Mouse (Mus musculus) kidney, adult 2 months (tissue): ENCODE measurements around the gene Lrrc4. TPM values are rescaled to one million over a fixed set of nuclear protein-coding genes. Genes with fewer than 3 reads are reported as not detected.

ENCODE experiments used
- DNase-seq: peaks from one replicate; pipeline ENCODE4 v3.0.0; 2021
- H3K27ac ChIP-seq: fragments of 200-500 bp; 2 replicates; pipeline ENCODE4 v1.5.1; 2012; ENCODE audit warnings: low read depth, low read length, control low read depth, inconsistent platforms; ENCODE audit not compliant: insufficient read depth
- H3K27me3 ChIP-seq: fragments of 200-500 bp; replicated peaks from 2 replicates; pipeline ENCODE4 v1.6.1; 2012; ENCODE audit warnings: mild to moderate bottlenecking, moderate library complexity, low read length, inconsistent platforms; ENCODE audit not compliant: control insufficient read depth, insufficient read depth
- H3K36me3 ChIP-seq: fragments of 200-500 bp; 2 replicates; pipeline ENCODE4 v1.6.1; 2012; ENCODE audit warnings: mild to moderate bottlenecking, moderate library complexity, low read length, inconsistent platforms; ENCODE audit not compliant: control insufficient read depth, insufficient read depth
- H3K4me1 ChIP-seq: fragments of 200-500 bp; 2 replicates; pipeline ENCODE4 v1.6.1; 2011; ENCODE audit warnings: low read length; ENCODE audit not compliant: control insufficient read depth, insufficient read depth
- H3K4me3 ChIP-seq: fragments of 200-500 bp; 2 replicates; pipeline ENCODE4 v1.5.1; 2011; ENCODE audit warnings: mild to moderate bottlenecking, low read depth, low read length, control low read depth; ENCODE audit not compliant: insufficient read depth
- CTCF ChIP-seq: fragments of 200-500 bp; conservative IDR thresholded peaks from 2 replicates; pipeline ENCODE4 v1.5.1; 2011; ENCODE audit warnings: low read depth, mild to moderate bottlenecking, control low read depth, low read length, moderate library complexity, mixed read lengths; ENCODE audit not compliant: insufficient read depth, insufficient read length
- POLR2A ChIP-seq: fragments of 200-500 bp; IDR thresholded peaks from one replicate; pipeline ENCODE4 v1.6.1; 2011; ENCODE audit warnings: low read depth, low read length, control low read depth
- WGBS: fragments of 180-500 bp; shearing (Covaris S2); methylation state at CpG from one replicate; pipeline ENCODE4 v1.1.7; 2018; 5-methylcytosine and 5-hydroxymethylcytosine counted together
- polyA plus RNA-seq: library from polyadenylated mRNA; depleted of rRNA; stranded (reverse); fragments of >200 nt; gene quantifications from 2 replicates; pipeline ENCODE4 v1.2.3, GENCODE M21; 2012

Gene Lrrc4
- polyA plus RNA-seq, 1 experiment, result 0.56 TPM

GRCm38 (mm10) chr6:28745864-28746263, 85.7 kb downstream of the Lrrc4 start:
- 94% methylated on average over 7 of the region's 7 CpGs for whole genome bisulfite sequencing

GRCm38 (mm10) chr6:28743586-28743985, 88.0 kb downstream of the Lrrc4 start:
- TF ChIP-seq POLR2A (no peak), CTCF (no peak)
- H3K36me3 ChIP-seq, result no peaks in the 10 kb centered on the region
- 24% methylated on average over 1 of the region's 1 CpGs for WGBS
- H3K27ac ChIP-seq, result no peak overlapping the region
- peak; percentile 29 for DNase-seq
- no peaks in the 10 kb centered on the region for H3K27me3 ChIP-seq
- H3K4me1 ChIP-seq, result peaks cover 13% of the 10 kb centered on the region; the same call in 1 of the 2 replicates
- no peak overlapping the region for H3K4me3 ChIP-seq

More at GRCm38 (mm10) chr6:28745864-28746263, 85.7 kb downstream of the Lrrc4 start:
- H3K4me3 ChIP-seq, result no peak overlapping the region
- H3K27ac ChIP-seq, result no peak overlapping the region
- H3K4me1 ChIP-seq, result peaks cover 13% of the 10 kb centered on the region; the same call in 1 of the 2 replicates
- no peak for DNase-seq
- no peaks in the 10 kb centered on the region for H3K36me3 ChIP-seq
- TF ChIP-seq CTCF (no peak), POLR2A (no peak)
- no peaks in the 10 kb centered on the region for H3K27me3 ChIP-seq

GRCm38 (mm10) chr6:28737601-28738000, 93.9 kb downstream of the Lrrc4 start:
- H3K4me3 ChIP-seq, result no peak overlapping the region
- TF ChIP-seq CTCF, result no peak
- TF ChIP-seq POLR2A, result no peak
- DNase-seq, result no peak
- no peaks in the 10 kb centered on the region for H3K27me3 ChIP-seq
- no peaks in the 10 kb centered on the region for H3K36me3 ChIP-seq
- 93% methylated on average over 1 of the region's 1 CpGs for WGBS
- no peak overlapping the region for H3K27ac ChIP-seq
- H3K4me1 ChIP-seq, result no peaks in the 10 kb centered on the region

GRCm38 (mm10) chr6:28736665-28737064, 94.9 kb downstream of the Lrrc4 start:
- 78% methylated on average over 7 of the region's 7 CpGs for WGBS
- Histone ChIP-seq H3K27ac (no peak overlapping the region), H3K27me3 (no peaks in the 10 kb centered on the region), H3K4me3 (no peak overlapping the region), H3K36me3 (no peaks in the 10 kb centered on the region), H3K4me1 (no peaks in the 10 kb centered on the region)
- no peak for DNase-seq
- TF ChIP-seq CTCF, result no peak
- TF ChIP-seq POLR2A, result no peak

- no peaks in the 10 kb centered on the region for H3K4me1 ChIP-seq
- H3K4me3 ChIP-seq, result no peak overlapping the region
- H3K36me3 ChIP-seq, result no peaks in the 10 kb centered on the region
- no peak for DNase-seq
- H3K27me3 ChIP-seq, result no peaks in the 10 kb centered on the region
- H3K27ac ChIP-seq, result no peak overlapping the region
- TF ChIP-seq CTCF, result no peak
- TF ChIP-seq POLR2A, result no peak
- WGBS, result 87% methylated on average over 9 of the region's 9 CpGs
Observed at GRCm38 (mm10) chr6:28735116-28735515, 96.4 kb downstream of the Lrrc4 start.

GRCm38 (mm10) chr6:28733884-28734647, 97.5 kb downstream of the Lrrc4 start:
- no peaks in the 10 kb centered on the region for H3K36me3 ChIP-seq
- H3K4me1 ChIP-seq, result no peaks in the 10 kb centered on the region
- 83% methylated on average over 5 of the region's 5 CpGs for WGBS
- DNase-seq, result peak; percentile 23
- no peaks in the 10 kb centered on the region for H3K27me3 ChIP-seq
- H3K27ac ChIP-seq, result no peak overlapping the region
- no peak overlapping the region for H3K4me3 ChIP-seq
- TF ChIP-seq POLR2A (no peak), CTCF (no peak)

- DNase-seq, result peak; percentile 12
Observed at GRCm38 (mm10) chr6:28731246-28731645, 100.3 kb downstream of the Lrrc4 start.

More at GRCm38 (mm10) chr6:28731246-28731645, 100.3 kb downstream of the Lrrc4 start:
- H3K4me3 ChIP-seq, result no peak overlapping the region
- no peaks in the 10 kb centered on the region for H3K4me1 ChIP-seq
- H3K27ac ChIP-seq, result no peak overlapping the region
- WGBS, result 67% methylated on average over 6 of the region's 6 CpGs
- H3K27me3 ChIP-seq, result no peaks in the 10 kb centered on the region
- no peaks in the 10 kb centered on the region for H3K36me3 ChIP-seq
- no peak for TF ChIP-seq CTCF
- TF ChIP-seq POLR2A, result no peak
